Mouse (Mus musculus) lung, embryonic 16.5 days (tissue): ENCODE data around the gene Fam160b1. TPM values are rescaled to one million over a fixed set of nuclear protein-coding genes. Genes with fewer than 3 reads are reported as not detected.

Source experiments
- ATAC-seq: fragments of 200-750 bp; cut with Nextera tagmentation; 2 replicates; pipeline ENCODE4 v1.8.0; 2017; ENCODE audit warnings: low read depth, mild to moderate bottlenecking, moderate library complexity
- H3K27ac ChIP-seq: fragments of 300-500 bp; sonication (generic); 2 replicates; pipeline ENCODE4 v1.5.1; 2014; ENCODE audit warnings: mild to moderate bottlenecking, control low read depth, low read length
- H3K27me3 ChIP-seq: fragments of 300-500 bp; sonication (generic); 2 replicates; pipeline ENCODE4 v1.6.1; 2014; ENCODE audit warnings: low read depth, low read length, mixed read lengths; ENCODE audit not compliant: control insufficient read depth, insufficient read depth
- H3K36me3 ChIP-seq: fragments of 300-500 bp; sonication (generic); 2 replicates; pipeline ENCODE4 v1.6.1; 2014; ENCODE audit warnings: low read length; ENCODE audit not compliant: control insufficient read depth, insufficient read depth
- H3K4me1 ChIP-seq: fragments of 300-500 bp; sonication (generic); replicated peaks from 2 replicates; pipeline ENCODE4 v1.6.1; 2014; ENCODE audit warnings: low read length, mixed read lengths; ENCODE audit not compliant: control insufficient read depth, insufficient read depth
- H3K4me2 ChIP-seq: fragments of 300-500 bp; sonication (generic); 2 replicates; pipeline ENCODE4 v1.6.1; 2014; ENCODE audit warnings: low read depth, low read length, control low read depth
- H3K4me3 ChIP-seq: fragments of 300-500 bp; sonication (generic); 2 replicates; pipeline ENCODE4 v1.5.1; 2014; ENCODE audit warnings: mild to moderate bottlenecking, low read length, control low read depth
- H3K9ac ChIP-seq: fragments of 300-500 bp; sonication (generic); 2 replicates; pipeline ENCODE4 v1.6.1; 2014; ENCODE audit warnings: low read length, control low read depth
- H3K9me3 ChIP-seq: fragments of 300-500 bp; sonication (generic); 2 replicates; pipeline ENCODE4 v1.6.1; 2016; ENCODE audit warnings: low read length; ENCODE audit not compliant: control insufficient read depth
- WGBS: fragments of 180-500 bp; shearing (Covaris S2); extraction: QIAGEN DNeasy Blood & Tissue Kit; methylation state at CpG from one replicate; pipeline ENCODE4 v1.1.7; 2014; 5-methylcytosine and 5-hydroxymethylcytosine counted together
- polyA plus RNA-seq: library from polyadenylated mRNA; unstranded; fragments of >200 nt; fragmentation: Nextera tagmentation; extraction: Ambion mirVana; gene quantifications from 2 replicates; pipeline ENCODE4 v1.2.1, GENCODE M21; 2015

Gene Fam160b1
- polyA plus RNA-seq, 1 experiment from 2014 or later, result 15.0 TPM

DNA sequence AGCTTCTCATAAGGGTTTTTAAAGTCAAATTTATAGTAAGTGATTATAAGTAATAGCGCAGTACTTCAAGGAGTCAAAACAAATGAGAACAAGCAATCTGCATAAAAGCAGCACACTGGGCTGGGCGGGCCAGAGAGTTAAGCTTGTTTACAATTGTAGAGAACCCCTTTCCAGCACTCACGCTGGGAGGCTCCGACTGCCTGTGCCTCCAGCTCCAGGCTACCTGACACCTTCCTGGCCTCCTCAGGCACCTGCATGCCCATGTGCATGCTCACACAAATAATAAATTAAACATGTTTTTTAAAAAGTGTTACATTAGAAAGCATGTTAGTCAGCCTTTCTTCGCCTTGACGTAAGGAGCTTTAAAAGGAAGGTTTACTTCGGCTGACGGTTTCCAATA is 25.3 kb upstream of the Fam160b1 start:
- Histone ChIP-seq H3K27ac (no peak overlapping the region), H3K9ac (no peak overlapping the region), H3K4me3 (no peak overlapping the region), H3K4me1 (no peaks in the 10 kb centered on the region; the same call in 1 of the 2 replicates), H3K4me2 (no peak overlapping the region), H3K9me3 (no peaks in the 10 kb centered on the region), H3K36me3 (no peaks in the 10 kb centered on the region), H3K27me3 (no peaks in the 10 kb centered on the region)
- 63% methylated on average over 8 of the region's 8 CpGs for WGBS
- no peak for ATAC-seq

GRCm38 (mm10) chr19:57339281-57339864 is 21.1 kb upstream of the Fam160b1 start:
- Histone ChIP-seq H3K9me3 (no peaks in the 10 kb centered on the region), H3K4me2 (no peak overlapping the region), H3K36me3 (no peaks in the 10 kb centered on the region), H3K4me1 (no peaks in the 10 kb centered on the region; the same call in 1 of the 2 replicates), H3K27me3 (no peaks in the 10 kb centered on the region), H3K27ac (no peak overlapping the region), H3K4me3 (no peak overlapping the region), H3K9ac (no peak overlapping the region)
- WGBS, result 64% methylated on average over 13 of the region's 13 CpGs
- no peak; the same call in 1 of the 2 replicates for ATAC-seq

DNA sequence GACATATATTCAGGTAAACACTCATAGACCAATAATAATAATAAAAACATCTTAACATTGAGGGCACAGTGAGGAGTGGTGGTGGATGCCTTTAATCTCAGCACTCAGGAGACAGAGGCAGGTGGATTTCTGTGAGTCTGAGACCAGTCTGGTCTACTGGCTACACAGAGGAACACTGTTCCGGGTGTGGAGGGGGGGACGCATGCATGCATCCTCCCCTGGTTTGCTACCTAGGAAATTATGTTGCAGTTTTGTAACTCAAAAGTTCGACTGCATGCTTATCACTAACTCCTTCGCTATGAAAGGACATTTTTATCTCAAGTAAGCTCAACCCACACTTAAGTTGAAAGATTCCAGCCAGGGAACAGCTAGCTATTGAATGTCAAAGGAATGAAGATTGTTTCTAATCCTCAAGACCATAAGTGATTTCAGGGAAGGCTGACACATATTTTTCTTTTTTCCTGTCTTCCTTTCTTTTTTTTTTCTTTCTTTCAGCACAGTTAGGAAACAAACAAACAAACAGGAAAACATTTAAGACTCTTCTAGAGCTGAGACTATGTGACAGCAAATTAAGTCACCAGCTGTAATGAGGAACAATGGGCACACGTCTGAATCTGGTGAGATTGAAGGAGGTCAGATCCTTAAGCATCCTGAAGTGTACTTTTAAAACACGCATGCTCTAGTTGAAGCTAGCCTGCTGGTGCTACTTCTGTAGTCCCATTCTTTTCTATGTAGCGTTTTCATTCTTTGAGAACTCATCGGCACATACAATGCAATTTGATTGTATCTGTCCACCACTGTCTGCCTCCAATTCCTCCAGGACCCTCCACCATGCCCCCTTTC is 19.4 kb upstream of the Fam160b1 start:
- no peaks in the 10 kb centered on the region for H3K36me3 ChIP-seq
- WGBS, result 41% methylated on average over 8 of the region's 8 CpGs
- H3K9ac ChIP-seq, result no peak overlapping the region
- ATAC-seq, result peak; percentile 64; the same call in 1 of the 2 replicates
- H3K9me3 ChIP-seq, result 0 out of 2 replicates have a peak, but pooled peaks cover 1% of the 10 kb centered on the region
- peak overlapping the region; percentile 70 for H3K27ac ChIP-seq
- no peak overlapping the region for H3K4me3 ChIP-seq
- no peaks in the 10 kb centered on the region; the same call in 1 of the 2 replicates for H3K4me1 ChIP-seq
- H3K4me2 ChIP-seq, result no peak overlapping the region
- no peaks in the 10 kb centered on the region for H3K27me3 ChIP-seq

DNA sequence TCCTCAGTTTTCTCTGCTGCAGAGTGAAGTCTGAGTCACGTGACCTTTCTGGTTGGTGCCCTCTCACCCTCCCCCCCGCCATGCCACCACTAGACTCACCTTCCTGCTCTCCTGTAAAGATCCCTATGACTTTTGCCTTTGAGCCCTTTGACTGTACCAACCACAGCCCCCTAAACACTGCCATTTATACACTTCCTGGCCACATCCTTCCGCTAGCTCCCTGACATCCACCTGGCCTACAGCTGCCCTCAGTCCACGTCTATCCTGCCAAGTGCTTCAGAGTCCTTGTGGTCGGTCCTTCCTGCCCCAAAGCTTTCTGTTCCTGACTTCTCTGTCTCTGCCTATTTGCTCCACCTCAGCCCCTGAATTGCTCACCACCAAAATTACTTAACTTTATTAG is 16.6 kb upstream of the Fam160b1 start:
- Histone ChIP-seq H3K36me3 (no peaks in the 10 kb centered on the region), H3K4me2 (no peak overlapping the region), H3K27me3 (no peaks in the 10 kb centered on the region), H3K4me1 (no peaks in the 10 kb centered on the region; the same call in 1 of the 2 replicates), H3K4me3 (no peak overlapping the region), H3K9ac (no peak overlapping the region), H3K27ac (no peak overlapping the region), H3K9me3 (peaks cover 6% of the 10 kb centered on the region; the same call in 1 of the 2 replicates)
- 71% methylated on average over 5 of the region's 5 CpGs for WGBS
- ATAC-seq, result no peak

- H3K27me3 ChIP-seq, result no peaks in the 10 kb centered on the region
- ATAC-seq, result no peak
- 67% methylated on average over 1 of the region's 1 CpGs for WGBS
Observed at GRCm38 (mm10) chr19:57344678-57345077, 15.8 kb upstream of the Fam160b1 start.

GRCm38 (mm10) chr19:57349096-57349495 is 11.4 kb upstream of the Fam160b1 start:
- no peaks in the 10 kb centered on the region for H3K27me3 ChIP-seq
- no peak overlapping the region for H3K9ac ChIP-seq
- no peak overlapping the region for H3K27ac ChIP-seq
- H3K4me1 ChIP-seq, result 0 out of 2 replicates have a peak, but pooled peaks cover 3% of the 10 kb centered on the region
- no peak overlapping the region for H3K4me3 ChIP-seq
- ATAC-seq, result no peak
- peaks cover 6% of the 10 kb centered on the region; the same call in 1 of the 2 replicates for H3K9me3 ChIP-seq
- no peak overlapping the region for H3K4me2 ChIP-seq
- H3K36me3 ChIP-seq, result no peaks in the 10 kb centered on the region

More at GRCm38 (mm10) chr19:57344678-57345077, 15.8 kb upstream of the Fam160b1 start:
- Histone ChIP-seq H3K9ac (no peak overlapping the region), H3K4me2 (no peak overlapping the region), H3K27ac (no peak overlapping the region), H3K4me1 (no peaks in the 10 kb centered on the region), H3K9me3 (peaks cover 6% of the 10 kb centered on the region; the same call in 1 of the 2 replicates), H3K36me3 (no peaks in the 10 kb centered on the region), H3K4me3 (no peak overlapping the region)

DNA sequence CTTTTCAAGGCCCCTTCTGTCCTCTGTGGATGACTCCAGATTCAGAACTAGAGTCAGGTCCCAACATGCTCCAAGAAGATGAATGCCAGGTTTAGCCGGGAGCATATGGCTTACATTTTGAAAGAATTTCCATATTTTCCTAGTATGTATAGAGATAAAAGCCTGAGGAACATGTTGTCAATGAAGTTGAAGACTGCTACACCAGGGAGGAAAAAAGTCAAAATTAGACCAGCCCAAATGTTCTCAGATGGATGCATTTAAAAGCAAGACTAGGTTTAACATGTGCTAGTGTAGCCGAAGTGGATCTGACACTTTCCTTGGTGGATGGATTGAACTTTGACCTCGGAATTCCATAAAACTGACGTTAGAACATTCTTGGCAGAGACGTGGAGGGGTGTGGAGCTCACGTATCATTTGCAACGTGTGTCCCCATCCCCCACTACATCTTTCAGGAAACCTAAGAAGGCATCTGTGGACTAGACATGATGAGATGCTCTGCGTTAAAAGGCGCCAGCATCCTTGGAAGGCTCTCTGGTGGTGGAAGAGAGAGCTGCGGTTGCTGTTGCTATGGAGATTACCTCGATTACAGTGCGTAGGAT is 8.0 kb upstream of the Fam160b1 start:
- WGBS, result 64% methylated on average over 12 of the region's 12 CpGs
- no peak for ATAC-seq
- Histone ChIP-seq H3K4me2 (no peak overlapping the region), H3K4me3 (no peak overlapping the region), H3K36me3 (no peaks in the 10 kb centered on the region), H3K4me1 (peaks cover 18% of the 10 kb centered on the region), H3K27ac (no peak overlapping the region), H3K9me3 (peaks cover 1% of the 10 kb centered on the region; the same call in 1 of the 2 replicates), H3K9ac (no peak overlapping the region), H3K27me3 (no peaks in the 10 kb centered on the region)

DNA sequence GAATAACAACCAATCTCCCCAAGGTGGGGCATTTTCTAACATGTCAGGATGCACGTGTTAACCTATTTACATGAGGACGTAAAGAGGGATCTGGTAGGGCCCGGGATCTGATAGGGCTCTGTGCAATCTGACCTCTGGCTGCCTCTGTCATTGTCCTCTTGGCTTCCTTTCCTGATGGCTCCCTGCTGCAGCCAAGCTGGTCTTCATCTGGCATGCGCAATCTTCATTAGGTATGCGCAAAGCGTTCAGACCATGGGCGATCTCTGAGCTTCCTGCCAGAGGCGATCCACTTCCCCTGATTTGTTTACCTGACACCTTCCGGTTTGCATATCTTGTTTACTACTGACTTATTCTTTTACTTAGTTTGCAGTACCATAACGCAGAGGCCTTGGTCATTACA is 7.3 kb upstream of the Fam160b1 start:
- Histone ChIP-seq H3K27ac (no peak overlapping the region), H3K9ac (no peak overlapping the region), H3K4me3 (no peak overlapping the region), H3K4me2 (no peak overlapping the region), H3K36me3 (no peaks in the 10 kb centered on the region), H3K27me3 (no peaks in the 10 kb centered on the region), H3K9me3 (no peaks in the 10 kb centered on the region), H3K4me1 (peaks cover 20% of the 10 kb centered on the region)
- ATAC-seq, result no peak
- WGBS, result 75% methylated on average over 10 of the region's 10 CpGs

- ATAC-seq, result no peak
- Histone ChIP-seq H3K27ac (no peak overlapping the region), H3K27me3 (no peaks in the 10 kb centered on the region), H3K9me3 (no peaks in the 10 kb centered on the region), H3K4me2 (no peak overlapping the region), H3K4me3 (no peak overlapping the region), H3K36me3 (no peaks in the 10 kb centered on the region), H3K9ac (no peak overlapping the region), H3K4me1 (peaks cover 23% of the 10 kb centered on the region)
- 88% methylated on average over 11 of the region's 11 CpGs for WGBS
Observed at GRCm38 (mm10) chr19:57354050-57354449, 6.4 kb upstream of the Fam160b1 start.
